Mouse (Mus musculus) kidney, adult 8-10 months (tissue): Measurements from ENCODE around the gene Aldh18a1.
"Not testable (repeated sequence)": the region's sequence is repeated elsewhere in the genome, so short reads cannot be mapped to it uniquely, and the experiment has no call there.

Experiments used
- DNase-seq, 2 experiments: peaks; one replicate each; pipeline ENCODE4 v3.0.0; 2022

Aldh18a1 gene

GRCm38 (mm10) chr19:40581662-40582061, 6.6 kb downstream of the Aldh18a1 start:
- DNase-seq: no peak

GRCm38 (mm10) chr19:40580902-40581301, 7.4 kb downstream of the Aldh18a1 start:
- no peak for DNase-seq

- DNase-seq: no peak
These were observed 12.8 kb downstream of the Aldh18a1 start for GRCm38 (mm10) chr19:40575438-40575837.

GRCm38 (mm10) chr19:40570726-40571125, 17.5 kb downstream of the Aldh18a1 start:
- peak; percentile 69 to 73 for DNase-seq

- no peak for DNase-seq
These were observed 20.6 kb downstream of the Aldh18a1 start for GRCm38 (mm10) chr19:40567616-40568015.

GRCm38 (mm10) chr19:40563880-40564645, 24.2 kb downstream of the Aldh18a1 start:
- no peak for DNase-seq

GRCm38 (mm10) chr19:40561521-40561920, 26.7 kb downstream of the Aldh18a1 start:
- DNase-seq: not testable (repeated sequence)

- no peak for DNase-seq
These were observed 32.2 kb downstream of the Aldh18a1 start for GRCm38 (mm10) chr19:40556029-40556428.

- no peak for DNase-seq
These were observed 33.1 kb downstream of the Aldh18a1 start for GRCm38 (mm10) chr19:40555136-40555535.

GRCm38 (mm10) chr19:40554343-40554742, 33.9 kb downstream of the Aldh18a1 start:
- no peak for DNase-seq

- DNase-seq: no peak
These were observed 34.4 kb downstream of the Aldh18a1 start for GRCm38 (mm10) chr19:40553849-40554248.

GRCm38 (mm10) chr19:40553014-40553789, 35.1 kb downstream of the Aldh18a1 start:
- DNase-seq: no peak

- no peak for DNase-seq
These were observed 38.6 kb downstream of the Aldh18a1 start for GRCm38 (mm10) chr19:40549516-40550135.

GRCm38 (mm10) chr19:40548796-40549515, 39.3 kb downstream of the Aldh18a1 start:
- DNase-seq: no peak

- no peak for DNase-seq
These were observed 39.9 kb downstream of the Aldh18a1 start for GRCm38 (mm10) chr19:40548386-40548785.

GRCm38 (mm10) chr19:40544856-40545255, 43.4 kb downstream of the Aldh18a1 start:
- peak; percentile 36 to 63 for DNase-seq

GRCm38 (mm10) chr19:40542776-40543175, 45.5 kb downstream of the Aldh18a1 start:
- DNase-seq: no peak

GRCm38 (mm10) chr19:40536526-40536925, 51.7 kb downstream of the Aldh18a1 start:
- no peak for DNase-seq

GRCm38 (mm10) chr19:40532525-40532924, 55.7 kb downstream of the Aldh18a1 start:
- no peak for DNase-seq

GRCm38 (mm10) chr19:40530323-40530722, 57.9 kb downstream of the Aldh18a1 start:
- no peak for DNase-seq

- no peak for DNase-seq
These were observed 60.0 kb downstream of the Aldh18a1 start for GRCm38 (mm10) chr19:40528254-40528653.

- DNase-seq: no peak
These were observed 61.8 kb downstream of the Aldh18a1 start for GRCm38 (mm10) chr19:40526367-40527014.
